Mouse (Mus musculus) cortical plate, adult 2 months (tissue): ENCODE measurements around the gene Cdc123.

Experiments
- CTCF ChIP-seq: fragments of 200-500 bp; IDR thresholded peaks from 2 replicates; pipeline ENCODE4 v1.5.1; 2011; ENCODE audit warnings: mild to moderate bottlenecking, control low read depth, low read length; ENCODE audit not compliant: insufficient read depth; ENCODE audit errors: extremely low read depth
- POLR2A ChIP-seq: fragments of 200-500 bp; IDR thresholded peaks from 2 replicates; pipeline ENCODE4 v1.6.1; 2011; ENCODE audit warnings: mild to moderate bottlenecking, low read length, control low read depth; ENCODE audit not compliant: insufficient read depth; ENCODE audit errors: extremely low read depth

GRCm38 (mm10) chr2:5894296-5894695 lies 49.3 kb upstream of the Cdc123 start:
- TF ChIP-seq POLR2A (no peak), CTCF (no peak)
